In genomic region chr5:28124321-28125230, GRCm38 (mm10) we compare ENCODE assay signal across 9 mouse cellular contexts. TPM values are rescaled to one million over a fixed set of nuclear protein-coding genes. Genes with fewer than 3 reads are reported as not detected.
DNase-seq lines count a peak whose midpoint lies in the region; ATAC-seq lines count a peak whose summit lies in the region.
"Had no signal": no experiment of that assay in that cellular context is flagged by ENCODE, and none has a peak within 500 bp of the region (broad histone marks: within the 10 kb centered on the region; RNA-seq: fewer than 3 reads in every experiment).

No protein-coding gene starts in this region.

- no peaks in the 10 kb centered on the region for H3K36me3 ChIP-seq in kidney, embryonic 15.5 days
- H3K36me3 ChIP-seq in hindbrain, embryonic 12.5 days: no peaks in the 10 kb centered on the region
- no peaks in the 10 kb centered on the region for H3K36me3 ChIP-seq in neural tube, embryonic 13.5 days

- peak overlapping the region; percentile 39 for H3K4me2 ChIP-seq in kidney, embryonic 15.5 days
- H3K4me2 ChIP-seq in hindbrain, embryonic 12.5 days (replicated peaks): peak overlapping the region; percentile 36
- H3K4me2 ChIP-seq in neural tube, embryonic 13.5 days: peak overlapping the region; percentile 21; the same call in 1 of the 2 replicates

- ATAC-seq in kidney, embryonic 15.5 days (replicated peaks; ENCODE audit: low FRiP score): peak; percentile 47
- ATAC-seq in hindbrain, embryonic 12.5 days (ENCODE audit: low FRiP score): peak; percentile 74
- no peak for ATAC-seq in neural tube, embryonic 13.5 days (ENCODE audit: low read depth)
- ATAC-seq: liver, postnatal 0 days had no signal

- peaks cover 10% of the 10 kb centered on the region for H3K4me1 ChIP-seq in kidney, embryonic 15.5 days
- H3K4me1 ChIP-seq in hindbrain, embryonic 12.5 days: peaks cover 15% of the 10 kb centered on the region
- peaks cover 17% of the 10 kb centered on the region for H3K4me1 ChIP-seq in neural tube, embryonic 13.5 days (replicated peaks)

- H3K27ac ChIP-seq in kidney, embryonic 15.5 days: no peak overlapping the region
- peak overlapping the region; percentile 57 for H3K27ac ChIP-seq in hindbrain, embryonic 12.5 days
- no peak overlapping the region for H3K27ac ChIP-seq in neural tube, embryonic 13.5 days (replicated peaks)
- H3K27ac ChIP-seq: layer of hippocampus, adult 2 months had no signal

- no peak overlapping the region for H3K9ac ChIP-seq in kidney, embryonic 15.5 days
- peak overlapping the region; percentile 13 for H3K9ac ChIP-seq in hindbrain, embryonic 12.5 days
- no peak overlapping the region for H3K9ac ChIP-seq in neural tube, embryonic 13.5 days
- H3K9ac ChIP-seq: liver, postnatal 0 days had no signal

- H3K9me3 ChIP-seq in kidney, embryonic 15.5 days (replicated peaks): no peaks in the 10 kb centered on the region; the same call in 1 of the 2 replicates
- H3K9me3 ChIP-seq in hindbrain, embryonic 12.5 days (replicated peaks): no peaks in the 10 kb centered on the region
- H3K9me3 ChIP-seq in neural tube, embryonic 13.5 days: no peaks in the 10 kb centered on the region

- WGBS in kidney, embryonic 15.5 days: 3% methylated on average over 28 of the region's 28 CpGs
- WGBS in hindbrain, embryonic 12.5 days: 3% methylated on average over 28 of the region's 28 CpGs
- 5% methylated on average over 28 of the region's 28 CpGs for WGBS in neural tube, embryonic 13.5 days

- DNase-seq in kidney, adult 18-20 months: no peak
- peak; percentile 58 for DNase-seq in embryo, embryonic 9.5 days (ENCODE audit: extremely low spot score)
- DNase-seq in frontal cortex, postnatal 10 days (ENCODE audit: low spot score in 2 of 2): no peak
- DNase-seq in right cerebral cortex, adult 18-20 months: no peak
- DNase-seq: liver, postnatal 0 days had no signal

- 0 out of 2 replicates have a peak overlapping the region, but pooled peaks have one; percentile 7 for H3K4me3 ChIP-seq in kidney, embryonic 15.5 days (replicated peaks)
- H3K4me3 ChIP-seq in hindbrain, embryonic 12.5 days: peak overlapping the region; percentile 20
- H3K4me3 ChIP-seq in neural tube, embryonic 13.5 days: no peak overlapping the region
- H3K4me3 ChIP-seq: layer of hippocampus, adult 2 months had no signal

- H3K27me3 ChIP-seq in kidney, embryonic 15.5 days: peaks cover 96% of the 10 kb centered on the region
- peaks cover 92% of the 10 kb centered on the region for H3K27me3 ChIP-seq in hindbrain, embryonic 12.5 days
- H3K27me3 ChIP-seq in neural tube, embryonic 13.5 days: peaks cover 89% of the 10 kb centered on the region

RNA-seq across cellular contexts. Expression of gene En2, which starts 40.9 kb away (rescaled TPM):
- 0.09 and 0.15 TPM in 2 replicates for polyA plus RNA-seq in kidney, embryonic 15.5 days (2015; fragmentation: Nextera tagmentation; extraction: Ambion mirVana)
- polyA plus RNA-seq in hindbrain, embryonic 12.5 days (2016; fragmentation: Nextera tagmentation; extraction: Ambion mirVana): 0.66 and 0.86 TPM in 2 replicates
- polyA plus RNA-seq in neural tube, embryonic 13.5 days (2015; fragmentation: Nextera tagmentation; extraction: Ambion mirVana): not detected in 2 replicates
- polyA plus RNA-seq: liver, postnatal 0 days had no signal

RNA-seq across cellular contexts. Expression of gene Insig1, which starts 53.4 kb away (rescaled TPM):
- 50.2 and 52.8 TPM in 2 replicates for polyA plus RNA-seq in kidney, embryonic 15.5 days (2015; fragmentation: Nextera tagmentation; extraction: Ambion mirVana)
- 95.6 and 101 TPM in 2 replicates for polyA plus RNA-seq in hindbrain, embryonic 12.5 days (2016; fragmentation: Nextera tagmentation; extraction: Ambion mirVana)
- 54.4 and 55.4 TPM in 2 replicates for polyA plus RNA-seq in neural tube, embryonic 13.5 days (2015; fragmentation: Nextera tagmentation; extraction: Ambion mirVana)
